Mouse (Mus musculus): ENCODE data around the gene Fmo4. TPM values are rescaled to one million over a fixed set of nuclear protein-coding genes. Genes with fewer than 3 reads are reported as not detected.

Fmo4 gene
- polyA plus RNA-seq, 1 experiment from 2014 or later: 1.5 TPM

DNA sequence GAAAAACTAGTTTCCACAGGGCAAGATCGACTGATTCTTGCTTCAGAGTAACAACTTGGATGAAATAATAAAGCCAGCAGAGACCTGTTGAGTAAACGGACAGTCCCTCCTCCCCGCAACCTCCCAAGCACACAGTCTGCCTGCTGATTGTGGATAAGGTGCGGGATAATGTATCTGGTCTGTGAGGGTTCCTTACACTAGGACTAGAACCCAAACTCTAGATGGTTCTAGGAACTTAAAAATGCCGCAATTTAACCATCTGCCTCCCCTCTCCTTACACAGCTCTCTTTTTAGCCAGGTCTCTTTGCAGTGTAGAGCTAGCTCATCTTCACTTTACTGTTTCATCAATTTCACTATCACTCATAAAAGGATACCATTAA, 18.8 kb upstream of the Fmo4 start:
- no peak overlapping the region for H3K4me3 ChIP-seq
- no peaks in the 10 kb centered on the region for H3K36me3 ChIP-seq
- 57% methylated on average over 5 of the region's 5 CpGs for WGBS
- H3K4me1 ChIP-seq: 0 out of 2 replicates have a peak, but pooled peaks cover 7% of the 10 kb centered on the region
- 0 out of 2 replicates have a peak overlapping the region, but pooled peaks have one; percentile 16 for H3K4me2 ChIP-seq
- no peak for ATAC-seq (ENCODE audit: borderline replicate concordance, extremely low read depth, low FRiP score, low TSS enrichment)
- H3K9me3 ChIP-seq: no peaks in the 10 kb centered on the region; the same call in 1 of the 2 replicates
- H3K27me3 ChIP-seq: no peaks in the 10 kb centered on the region
- no peak overlapping the region for H3K27ac ChIP-seq
- H3K9ac ChIP-seq: no peak overlapping the region

DNA sequence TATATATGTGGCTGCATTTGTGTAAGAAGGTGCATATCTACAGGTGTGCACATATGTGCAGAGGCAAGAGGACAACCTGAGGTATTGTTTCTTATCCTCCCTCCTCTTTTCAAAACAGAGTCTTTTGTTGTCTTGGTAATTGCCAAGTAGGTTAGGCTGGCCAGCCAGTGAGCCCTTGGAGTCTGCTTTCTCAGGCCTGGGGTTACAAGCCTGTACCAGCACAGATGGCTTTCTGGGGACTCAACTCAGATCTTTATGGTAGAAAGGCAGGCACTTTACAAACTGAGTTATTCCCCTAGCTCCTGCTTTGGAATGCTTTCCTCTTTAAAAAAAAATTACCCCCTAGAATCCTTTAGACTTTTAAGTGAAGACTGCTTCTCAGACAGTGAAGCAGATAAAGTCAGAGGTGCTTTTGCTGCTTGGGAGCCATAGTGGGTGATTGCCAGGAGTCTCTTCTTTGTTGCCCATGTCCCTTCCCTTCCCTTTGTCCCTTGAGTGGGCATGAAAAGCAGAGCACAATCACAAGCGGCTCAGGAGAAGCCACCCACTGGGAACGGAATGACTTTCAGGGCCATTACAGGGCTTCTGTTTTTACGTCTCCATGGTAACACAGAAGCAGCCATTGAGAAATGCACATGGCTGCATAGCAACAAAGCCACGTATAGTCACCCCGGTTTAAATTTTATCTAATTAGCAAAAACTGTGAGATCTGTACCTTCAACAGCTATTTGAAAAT, 18.2 kb upstream of the Fmo4 start:
- Histone ChIP-seq H3K4me1 (0 out of 2 replicates have a peak, but pooled peaks cover 7% of the 10 kb centered on the region), H3K9me3 (no peaks in the 10 kb centered on the region; the same call in 1 of the 2 replicates), H3K27me3 (no peaks in the 10 kb centered on the region), H3K4me2 (0 out of 2 replicates have a peak overlapping the region, but pooled peaks have one; percentile 16), H3K4me3 (no peak overlapping the region), H3K36me3 (no peaks in the 10 kb centered on the region), H3K27ac (no peak overlapping the region), H3K9ac (no peak overlapping the region)
- no peak; the same call in 1 of the 2 replicates for ATAC-seq (ENCODE audit: borderline replicate concordance, extremely low read depth, low FRiP score, low TSS enrichment)
- WGBS: 17% methylated on average over 5 of the region's 5 CpGs

DNA sequence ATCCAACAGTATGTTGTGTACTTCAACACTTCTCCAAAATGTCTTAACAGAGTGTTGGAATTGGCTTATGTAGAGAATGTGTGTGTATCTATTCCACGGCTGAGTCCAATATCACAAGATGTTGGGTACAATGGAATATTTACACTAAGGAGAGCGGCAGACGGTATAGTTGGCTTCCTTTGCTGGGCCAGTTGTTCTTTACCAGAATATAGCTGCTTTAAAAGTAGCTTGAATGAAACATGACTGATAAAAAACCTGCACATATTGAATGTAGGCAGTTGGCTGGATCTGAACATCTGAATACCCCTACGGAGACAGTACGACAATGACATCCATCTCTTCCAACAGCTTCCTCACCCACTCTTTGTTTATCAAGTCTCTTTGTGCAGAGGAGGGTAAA, 5.5 kb upstream of the Fmo4 start:
- ATAC-seq (ENCODE audit: borderline replicate concordance, extremely low read depth, low FRiP score, low TSS enrichment): no peak
- Histone ChIP-seq H3K36me3 (no peaks in the 10 kb centered on the region), H3K27me3 (no peaks in the 10 kb centered on the region), H3K27ac (no peak overlapping the region), H3K4me1 (no peaks in the 10 kb centered on the region), H3K9me3 (no peaks in the 10 kb centered on the region), H3K4me3 (no peak overlapping the region), H3K9ac (no peak overlapping the region), H3K4me2 (no peak overlapping the region)
- WGBS: 76% methylated on average over 5 of the region's 5 CpGs

DNA sequence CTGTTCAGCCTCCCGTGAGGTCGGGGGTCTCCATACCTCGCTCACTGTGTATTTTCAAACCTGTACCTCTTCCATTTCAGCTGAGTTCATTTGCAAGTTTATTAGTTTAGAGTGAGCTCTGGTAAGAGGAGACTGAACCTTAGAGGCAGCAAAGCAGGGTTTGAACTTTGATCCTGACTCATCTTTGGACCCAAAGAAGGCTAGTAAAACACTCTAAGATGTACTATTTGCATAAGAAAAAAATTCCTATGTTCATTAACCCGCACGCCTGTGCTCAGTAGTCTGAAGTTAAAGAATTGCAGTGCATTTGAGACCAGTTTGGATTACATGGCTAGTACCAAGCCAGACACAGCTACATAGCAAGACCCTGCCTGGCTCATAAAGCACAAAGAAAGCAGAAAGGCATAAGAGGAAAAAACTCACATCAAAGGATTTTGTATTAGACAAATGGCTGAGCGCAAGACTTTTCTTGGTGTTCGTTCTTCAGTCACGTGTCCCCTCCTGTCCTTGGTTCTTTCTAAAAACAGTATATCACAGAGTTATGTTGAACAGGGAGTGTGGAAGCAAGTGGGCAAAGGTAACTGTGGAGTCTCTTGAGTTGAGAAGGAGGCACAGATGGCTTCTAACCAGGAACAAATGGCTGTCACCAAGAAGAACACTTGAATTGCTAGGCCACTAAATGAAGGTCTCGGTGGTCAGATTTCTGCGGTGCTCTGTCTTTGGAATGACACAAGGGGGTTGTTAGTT, 1.8 kb upstream of the Fmo4 start:
- Histone ChIP-seq H3K9me3 (no peaks in the 10 kb centered on the region), H3K9ac (no peak overlapping the region), H3K27ac (no peak overlapping the region), H3K4me1 (no peaks in the 10 kb centered on the region), H3K36me3 (no peaks in the 10 kb centered on the region), H3K4me3 (no peak overlapping the region), H3K4me2 (no peak overlapping the region), H3K27me3 (no peaks in the 10 kb centered on the region)
- 70% methylated on average over 10 of the region's 10 CpGs for WGBS
- ATAC-seq (ENCODE audit: borderline replicate concordance, extremely low read depth, low FRiP score, low TSS enrichment): no peak

DNA sequence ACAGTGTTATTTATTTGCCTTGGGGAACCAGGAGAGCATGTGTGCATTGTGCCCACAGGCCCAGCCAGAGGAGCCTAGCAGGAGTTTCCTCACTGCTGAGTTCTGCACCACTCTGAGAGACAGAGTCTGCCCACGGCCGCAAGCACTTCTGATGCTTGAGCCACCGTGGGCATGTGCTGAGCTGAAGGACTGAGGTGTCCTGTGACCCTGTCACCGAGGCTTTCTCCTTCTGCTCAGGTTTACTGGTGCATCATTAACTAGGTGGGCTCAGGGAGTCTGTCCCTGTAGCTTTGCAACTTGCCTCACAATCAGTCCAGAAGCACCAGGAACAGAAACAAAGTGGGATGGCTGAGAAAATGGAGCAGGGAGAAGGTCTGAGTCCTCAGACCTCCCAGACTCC, 1.2 kb upstream of the Fmo4 start:
- H3K36me3 ChIP-seq: no peaks in the 10 kb centered on the region
- no peak overlapping the region for H3K27ac ChIP-seq
- no peaks in the 10 kb centered on the region for H3K9me3 ChIP-seq
- no peaks in the 10 kb centered on the region for H3K4me1 ChIP-seq
- no peaks in the 10 kb centered on the region for H3K27me3 ChIP-seq
- no peak overlapping the region for H3K4me2 ChIP-seq
- no peak overlapping the region for H3K4me3 ChIP-seq
- no peak overlapping the region for H3K9ac ChIP-seq
- WGBS: 52% methylated on average over 4 of the region's 4 CpGs
- ATAC-seq (ENCODE audit: borderline replicate concordance, extremely low read depth, low FRiP score, low TSS enrichment): no peak; the same call in 1 of the 2 replicates

DNA sequence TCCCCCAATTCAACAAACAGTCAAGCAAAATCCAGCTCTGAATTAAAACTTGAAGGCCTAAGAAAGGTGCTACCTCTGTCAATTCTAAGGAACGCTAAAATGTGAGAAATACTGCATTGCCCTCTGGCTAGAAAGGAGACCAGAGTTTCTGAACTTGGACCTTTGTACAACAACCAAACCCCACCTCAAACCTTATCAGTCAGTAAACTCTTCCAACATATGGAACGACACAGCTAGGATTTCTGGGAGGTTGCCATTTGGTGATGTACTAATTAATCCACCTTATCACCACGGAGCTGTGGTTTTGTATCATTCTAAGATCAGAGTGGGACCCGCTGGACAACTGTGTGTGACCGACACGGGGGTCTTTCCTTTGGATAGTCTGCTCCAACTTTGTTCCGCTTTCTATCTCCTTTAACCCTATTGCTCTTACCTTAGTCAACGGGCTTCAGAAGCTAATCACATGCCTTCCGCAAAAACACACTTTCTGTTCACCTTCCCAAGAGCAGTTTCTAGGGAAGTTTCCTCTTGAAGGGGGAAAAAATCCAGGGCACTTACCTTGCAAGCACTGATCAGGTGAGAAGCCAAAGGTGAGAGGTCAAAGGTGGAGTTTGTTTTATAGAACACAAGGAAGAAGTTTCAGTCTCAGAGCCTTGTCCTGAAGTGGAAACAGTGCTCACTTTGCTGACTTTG, 483 bp downstream of the Fmo4 start:
- no peak overlapping the region for H3K4me3 ChIP-seq
- WGBS: 81% methylated on average over 9 of the region's 9 CpGs

DNA sequence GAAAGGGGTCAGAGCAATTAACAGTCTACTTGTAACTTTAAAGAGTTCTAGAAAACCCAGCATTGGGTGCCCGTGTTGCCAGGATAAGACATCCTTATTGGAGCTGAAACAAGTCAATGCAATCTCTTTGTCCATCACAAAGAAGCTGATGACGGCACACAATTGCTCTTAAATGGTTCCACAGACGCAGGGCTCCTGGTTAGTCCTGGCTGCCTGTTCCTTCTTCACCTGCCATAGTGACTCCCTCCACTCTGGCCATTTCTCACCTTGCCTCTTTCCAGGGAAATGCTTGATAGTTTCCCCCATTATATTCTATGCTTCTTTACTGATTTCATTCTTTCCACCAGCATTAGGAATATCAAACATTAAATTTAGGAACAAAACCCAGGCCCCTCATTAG, 5.2 kb downstream of the Fmo4 start:
- H3K4me3 ChIP-seq: no peak overlapping the region
- no peaks in the 10 kb centered on the region for H3K4me1 ChIP-seq
- H3K27me3 ChIP-seq: no peaks in the 10 kb centered on the region
- ATAC-seq (ENCODE audit: borderline replicate concordance, extremely low read depth, low FRiP score, low TSS enrichment): no peak
- H3K9me3 ChIP-seq: no peaks in the 10 kb centered on the region
- WGBS: 88% methylated on average over 3 of the region's 3 CpGs
- H3K27ac ChIP-seq: no peak overlapping the region
- no peaks in the 10 kb centered on the region for H3K36me3 ChIP-seq
- no peak overlapping the region for H3K4me2 ChIP-seq
- H3K9ac ChIP-seq: no peak overlapping the region

More for the DNA sequence above, 483 bp downstream of the Fmo4 start:
- Histone ChIP-seq H3K4me2 (peak overlapping the region; percentile 26; the same call in 1 of the 2 replicates), H3K4me1 (no peaks in the 10 kb centered on the region), H3K9me3 (no peaks in the 10 kb centered on the region), H3K27me3 (no peaks in the 10 kb centered on the region), H3K27ac (no peak overlapping the region), H3K9ac (no peak overlapping the region), H3K36me3 (no peaks in the 10 kb centered on the region)
- no peak for ATAC-seq (ENCODE audit: borderline replicate concordance, extremely low read depth, low FRiP score, low TSS enrichment)

DNA sequence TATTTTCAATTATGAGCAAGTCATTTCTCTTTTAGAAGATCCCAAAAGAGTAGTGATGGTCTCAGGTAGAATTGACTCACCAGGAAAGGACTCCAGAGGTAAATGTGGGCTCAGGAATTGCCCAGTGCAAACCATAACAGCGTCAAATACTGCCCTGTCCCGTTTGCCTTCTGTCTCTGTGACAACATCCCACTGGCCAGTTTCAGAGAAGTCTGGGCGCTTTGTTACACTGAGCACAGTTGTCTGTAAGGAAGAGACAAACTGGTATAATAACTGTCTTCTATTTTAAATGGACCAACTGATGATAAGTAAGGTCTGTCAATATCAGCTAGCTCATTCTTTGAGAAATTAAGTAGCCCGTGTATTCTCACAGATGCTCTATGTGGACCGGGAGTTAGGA, 6.3 kb downstream of the Fmo4 start:
- WGBS: 82% methylated on average over 5 of the region's 5 CpGs

DNA sequence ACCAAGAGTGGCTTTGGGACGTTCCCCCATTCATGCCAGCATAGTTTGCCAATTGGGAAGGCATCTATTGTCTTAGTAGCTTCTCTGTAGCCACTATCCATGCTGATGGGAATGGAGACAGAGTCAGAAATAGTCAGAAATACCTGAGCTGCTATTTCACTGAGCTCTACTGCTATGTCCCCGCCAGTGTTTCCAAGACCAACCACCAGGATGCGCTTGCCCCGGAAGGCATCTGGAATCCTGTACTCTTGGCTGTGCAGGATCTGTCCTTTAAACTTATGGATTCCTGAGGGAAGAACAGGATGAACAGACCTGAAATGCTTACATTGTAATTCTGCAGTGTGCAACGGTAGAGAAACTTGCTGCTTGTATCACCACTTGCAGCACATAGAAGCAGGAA, 8.8 kb downstream of the Fmo4 start:
- H3K9me3 ChIP-seq: no peaks in the 10 kb centered on the region
- WGBS: 49% methylated on average over 5 of the region's 5 CpGs
- ATAC-seq (ENCODE audit: borderline replicate concordance, extremely low read depth, low FRiP score, low TSS enrichment): no peak
- no peaks in the 10 kb centered on the region for H3K27me3 ChIP-seq
- no peaks in the 10 kb centered on the region for H3K4me1 ChIP-seq
- H3K27ac ChIP-seq: no peak overlapping the region
- no peak overlapping the region for H3K9ac ChIP-seq
- H3K36me3 ChIP-seq: no peaks in the 10 kb centered on the region
- H3K4me3 ChIP-seq: no peak overlapping the region
- no peak overlapping the region for H3K4me2 ChIP-seq

More for the DNA sequence above, 6.3 kb downstream of the Fmo4 start:
- no peaks in the 10 kb centered on the region for H3K36me3 ChIP-seq
- H3K9ac ChIP-seq: no peak overlapping the region
- no peaks in the 10 kb centered on the region for H3K9me3 ChIP-seq
- no peaks in the 10 kb centered on the region for H3K27me3 ChIP-seq
- no peak for ATAC-seq (ENCODE audit: borderline replicate concordance, extremely low read depth, low FRiP score, low TSS enrichment)
- no peaks in the 10 kb centered on the region for H3K4me1 ChIP-seq
- H3K27ac ChIP-seq: no peak overlapping the region
- no peak overlapping the region for H3K4me2 ChIP-seq
- no peak overlapping the region for H3K4me3 ChIP-seq

DNA sequence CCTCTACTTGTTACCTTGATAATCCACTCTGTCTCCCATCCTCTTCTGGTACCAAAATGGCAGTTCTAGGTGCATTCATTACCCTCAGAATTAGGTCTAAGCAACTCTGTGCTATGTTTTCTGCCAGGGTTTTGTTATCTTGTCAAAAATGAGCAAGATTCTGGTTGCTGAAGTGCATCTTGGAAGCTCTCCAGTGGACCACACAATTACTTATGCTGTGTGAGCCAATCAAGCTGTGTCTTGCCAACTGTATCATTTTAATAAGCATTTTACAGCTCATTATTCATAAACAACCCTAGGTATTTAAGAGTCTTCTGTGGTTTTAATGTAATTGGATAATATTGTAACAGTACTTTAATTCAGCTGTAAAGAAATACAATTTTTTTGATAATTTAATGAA, 17.3 kb downstream of the Fmo4 start:
- H3K4me2 ChIP-seq: no peak overlapping the region
- H3K9ac ChIP-seq: no peak overlapping the region
- no peaks in the 10 kb centered on the region for H3K9me3 ChIP-seq
- no peaks in the 10 kb centered on the region for H3K4me1 ChIP-seq
- H3K27me3 ChIP-seq: no peaks in the 10 kb centered on the region
- no peak for ATAC-seq (ENCODE audit: borderline replicate concordance, extremely low read depth, low FRiP score, low TSS enrichment)
- H3K27ac ChIP-seq: no peak overlapping the region
- no peak overlapping the region for H3K4me3 ChIP-seq
- no peaks in the 10 kb centered on the region for H3K36me3 ChIP-seq

DNA sequence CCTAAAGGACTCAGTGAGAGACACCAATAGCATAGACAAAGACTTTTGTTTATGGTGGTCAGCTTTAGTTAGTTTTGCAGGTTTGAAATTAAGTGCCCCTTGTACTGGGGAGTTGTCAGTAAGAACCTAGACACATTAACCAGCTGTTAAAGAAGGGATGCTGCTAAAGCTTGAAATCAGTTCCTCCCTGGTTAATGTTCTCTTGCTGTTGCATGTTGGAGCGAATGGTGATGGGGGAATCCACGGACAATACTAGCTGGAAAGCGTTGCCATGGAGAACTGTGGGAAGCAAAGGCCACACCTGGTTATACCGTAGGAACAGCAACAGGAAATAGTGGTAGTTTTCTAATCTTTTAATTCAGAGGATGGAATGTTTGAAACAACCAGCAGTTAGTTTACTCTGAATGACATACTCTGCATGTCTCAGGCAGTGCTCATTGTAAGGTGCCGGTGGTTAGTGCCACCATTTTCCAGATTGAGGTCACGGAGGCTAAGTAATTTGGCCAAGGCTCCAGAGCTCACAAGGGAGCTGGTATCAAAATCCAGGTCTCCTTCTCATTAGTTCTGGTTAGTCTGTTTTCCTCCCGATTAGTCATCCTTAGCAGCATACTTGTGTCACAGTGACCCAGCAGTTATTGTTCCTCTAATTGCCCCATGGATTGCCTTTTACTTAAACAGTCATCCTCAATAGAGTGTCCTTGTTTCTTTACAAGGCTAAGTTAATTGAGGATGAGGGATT, 21.3 kb downstream of the Fmo4 start:
- H3K36me3 ChIP-seq: no peaks in the 10 kb centered on the region
- 68% methylated on average over 7 of the region's 7 CpGs for WGBS
- no peaks in the 10 kb centered on the region for H3K27me3 ChIP-seq
- H3K4me1 ChIP-seq: no peaks in the 10 kb centered on the region
- no peak overlapping the region for H3K4me2 ChIP-seq
- no peak overlapping the region for H3K9ac ChIP-seq
- H3K27ac ChIP-seq: no peak overlapping the region
- no peaks in the 10 kb centered on the region for H3K9me3 ChIP-seq
- no peak for ATAC-seq (ENCODE audit: borderline replicate concordance, extremely low read depth, low FRiP score, low TSS enrichment)
- no peak overlapping the region for H3K4me3 ChIP-seq
